Mouse (Mus musculus) MEL (cell line): ENCODE results near the gene Ccdc141.

Experiments used
- CTCF ChIP-seq, 3 experiments: IDR thresholded peaks in 2 of 3; conservative IDR thresholded peaks in 1 of 3; 2 replicates each; pipeline ENCODE4 v1.5.1; 2011 to 2012; ENCODE audit warnings: low read length in 3 of 3, low read depth in 2 of 3, mild to moderate bottlenecking in 2 of 3, improper control_type of control experiment in 1 of 3, inconsistent platforms in 1 of 3, mixed read lengths in 1 of 3, moderate library complexity in 1 of 3; ENCODE audit not compliant: control insufficient read depth in 1 of 3, insufficient read depth in 1 of 3, poor library complexity in 1 of 3, severe bottlenecking in 1 of 3
- GATA1 ChIP-seq: IDR thresholded peaks from 2 replicates; pipeline ENCODE4 v1.6.1; 2011; ENCODE audit warnings: low read depth, low read length, improper control_type of control experiment
- HCFC1 ChIP-seq: IDR thresholded peaks from 2 replicates; pipeline ENCODE4 v1.6.1; 2012; ENCODE audit warnings: low read depth, mild to moderate bottlenecking, inconsistent platforms, low read length, improper control_type of control experiment, moderate library complexity
- MAFK ChIP-seq: IDR thresholded peaks from 2 replicates; pipeline ENCODE4 v1.6.1; 2011; ENCODE audit warnings: low read depth, mild to moderate bottlenecking, low read length, improper control_type of control experiment, borderline replicate concordance
- MAZ ChIP-seq: IDR thresholded peaks from 2 replicates; pipeline ENCODE4 v1.6.1; 2012; ENCODE audit warnings: low read depth, mild to moderate bottlenecking, inconsistent platforms, low read length, improper control_type of control experiment
- NRF1 ChIP-seq: IDR thresholded peaks from 2 replicates; pipeline ENCODE4 v1.6.1; 2014; ENCODE audit warnings: low read depth, mild to moderate bottlenecking, inconsistent platforms, low read length, improper control_type of control experiment, moderate library complexity; ENCODE audit not compliant: poor library complexity, insufficient read depth, severe bottlenecking
- POLR2A ChIP-seq, 2 experiments: IDR thresholded peaks; 2 replicates each; pipeline ENCODE4 v1.6.1; 2011 to 2012; ENCODE audit warnings: low read length in 2 of 2, mild to moderate bottlenecking in 2 of 2, control low read depth in 1 of 2, improper control_type of control experiment in 1 of 2, low read depth in 1 of 2, moderate library complexity in 1 of 2; ENCODE audit not compliant: control insufficient read depth in 1 of 2, insufficient read depth in 1 of 2, poor library complexity in 1 of 2
- USF1 ChIP-seq: IDR thresholded peaks from 2 replicates; pipeline ENCODE4 v1.6.1; 2014; ENCODE audit warnings: low read depth, mild to moderate bottlenecking, inconsistent platforms, low read length, improper control_type of control experiment, moderate library complexity

DNA sequence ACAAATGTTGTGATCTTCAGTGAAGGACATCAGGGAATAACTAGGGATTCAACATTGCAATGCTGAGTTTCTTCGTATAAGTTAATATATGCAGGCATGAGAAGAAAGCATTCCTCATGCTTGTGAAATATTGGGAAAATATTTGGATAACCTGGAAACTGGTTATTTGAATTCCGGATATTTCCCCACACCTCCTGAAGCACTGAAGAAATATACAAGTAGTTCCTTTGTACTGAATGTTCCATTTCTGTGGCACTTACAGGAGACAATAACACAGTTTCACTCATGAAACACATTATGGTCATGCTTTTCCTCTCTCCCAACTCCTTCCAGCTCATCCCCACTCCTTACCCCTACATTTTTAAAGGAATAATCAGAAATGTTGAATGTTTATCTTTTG, 70.6 kb downstream of the Ccdc141 start:
- TF ChIP-seq GATA1, result no peak
- no peak for TF ChIP-seq CTCF (IDR thresholded peaks at IDR 0.05 in 2 of 3, conservative IDR thresholded peaks at IDR 0.05 in 1 of 3; ENCODE audit: control insufficient read depth in 1 of 3, insufficient read depth in 1 of 3, low read depth in 2 of 3, low read length in 3 of 3, poor library complexity in 1 of 3, severe bottlenecking in 1 of 3)
- TF ChIP-seq POLR2A (IDR thresholded peaks at IDR 0.05; ENCODE audit: control insufficient read depth in 1 of 2, insufficient read depth in 1 of 2, low read depth in 1 of 2, low read length in 2 of 2, poor library complexity in 1 of 2), result no peak
- TF ChIP-seq HCFC1, result no peak
- no peak for TF ChIP-seq MAZ
- TF ChIP-seq NRF1, result no peak
- TF ChIP-seq MAFK, result no peak
- no peak for TF ChIP-seq USF1
